Mouse (Mus musculus) megakaryocyte, embryonic 14.5 days (primary cell): ENCODE data around the gene Rilpl1. TPM values are rescaled to one million over a fixed set of nuclear protein-coding genes. Genes with fewer than 3 reads are reported as not detected.

ENCODE experiments used
- H3K27me3 ChIP-seq: replicated peaks from 2 replicates; pipeline ENCODE3; 2012; ENCODE audit warnings: inconsistent platforms
- H3K36me3 ChIP-seq: replicated peaks from 2 replicates; pipeline ENCODE3; 2012; ENCODE audit warnings: low read length, inconsistent platforms, mixed read lengths
- H3K4me1 ChIP-seq: 2 replicates; pipeline ENCODE4 v1.6.1; 2012; ENCODE audit warnings: inconsistent platforms
- H3K4me3 ChIP-seq: replicated peaks from 2 replicates; pipeline ENCODE3; 2012; ENCODE audit warnings: moderate library complexity, mild to moderate bottlenecking, inconsistent platforms
- H3K9me3 ChIP-seq: 2 replicates; pipeline ENCODE4 v1.6.1; 2012; ENCODE audit warnings: inconsistent platforms
- FLI1 ChIP-seq: IDR thresholded peaks from 2 replicates; pipeline ENCODE4 v1.6.1; 2012; ENCODE audit warnings: low read length, inconsistent platforms, mixed read lengths
- GATA1 ChIP-seq: IDR thresholded peaks from 3 replicates; pipeline ENCODE4 v1.6.1; 2012; ENCODE audit warnings: mixed read lengths, low read length, inconsistent platforms, borderline replicate concordance
- polyA plus RNA-seq: library from polyadenylated mRNA; stranded (reverse); fragments of >175 nt; gene quantifications from 2 replicates; pipeline ENCODE4 v1.2.3, GENCODE M21; 2012; ENCODE audit warnings: low replicate concordance; ENCODE audit not compliant: insufficient read depth

Gene Rilpl1
- polyA plus RNA-seq, 1 experiment: 11.4 TPM

- TF ChIP-seq FLI1: no peak
- TF ChIP-seq GATA1: no peak
- peaks cover 59% of the 10 kb centered on the region for H3K4me1 ChIP-seq
- H3K9me3 ChIP-seq: no peaks in the 10 kb centered on the region
- peaks cover 43% of the 10 kb centered on the region for H3K36me3 ChIP-seq
- peak overlapping the region; percentile 95 for H3K4me3 ChIP-seq
- peaks cover 4% of the 10 kb centered on the region for H3K27me3 ChIP-seq
These were observed 10.4 kb upstream of the Rilpl1 start for GRCm38 (mm10) chr5:124541602-124541973.

- TF ChIP-seq GATA1: no peak
- no peak for TF ChIP-seq FLI1
- H3K27me3 ChIP-seq: peaks cover 4% of the 10 kb centered on the region
These were observed 9.9 kb upstream of the Rilpl1 start for GRCm38 (mm10) chr5:124540905-124541601.

GRCm38 (mm10) chr5:124540383-124540786 is 9.2 kb upstream of the Rilpl1 start, which contains the start of gene Tmed2:
Gene Tmed2, plus strand, starts transcription at chr5:124540695.
- H3K4me1 ChIP-seq: peaks cover 53% of the 10 kb centered on the region
- H3K27me3 ChIP-seq: peaks cover 6% of the 10 kb centered on the region
- H3K9me3 ChIP-seq: no peaks in the 10 kb centered on the region
- TF ChIP-seq FLI1 (no peak), GATA1 (no peak)
- H3K36me3 ChIP-seq: peaks cover 32% of the 10 kb centered on the region
- H3K4me3 ChIP-seq: peak within 1 kb of the TSS; percentile 95

More at GRCm38 (mm10) chr5:124540905-124541601, 9.9 kb upstream of the Rilpl1 start:
- H3K4me1 ChIP-seq: peaks cover 55% of the 10 kb centered on the region
- H3K36me3 ChIP-seq: peaks cover 37% of the 10 kb centered on the region
- peak overlapping the region; percentile 95 for H3K4me3 ChIP-seq
- no peaks in the 10 kb centered on the region for H3K9me3 ChIP-seq

GRCm38 (mm10) chr5:124539905-124540304 is 8.7 kb upstream of the Rilpl1 start:
- Histone ChIP-seq H3K36me3 (peaks cover 28% of the 10 kb centered on the region), H3K4me1 (peaks cover 53% of the 10 kb centered on the region), H3K4me3 (peak overlapping the region; percentile 92), H3K27me3 (peaks cover 8% of the 10 kb centered on the region), H3K9me3 (no peaks in the 10 kb centered on the region)
- TF ChIP-seq GATA1: no peak
- TF ChIP-seq FLI1: no peak

- Histone ChIP-seq H3K4me3 (no peak overlapping the region), H3K27me3 (peaks cover 10% of the 10 kb centered on the region), H3K36me3 (peaks cover 20% of the 10 kb centered on the region), H3K4me1 (peaks cover 52% of the 10 kb centered on the region), H3K9me3 (no peaks in the 10 kb centered on the region)
- no peak for TF ChIP-seq GATA1
- no peak for TF ChIP-seq FLI1
These were observed 7.9 kb upstream of the Rilpl1 start for GRCm38 (mm10) chr5:124538813-124539792.

GRCm38 (mm10) chr5:124536776-124537175 is 5.6 kb upstream of the Rilpl1 start:
- TF ChIP-seq GATA1 (no peak), FLI1 (no peak)
- peak overlapping the region; percentile 80 for H3K4me3 ChIP-seq
- H3K36me3 ChIP-seq: no peaks in the 10 kb centered on the region
- peaks cover 43% of the 10 kb centered on the region for H3K4me1 ChIP-seq
- no peaks in the 10 kb centered on the region for H3K9me3 ChIP-seq
- peaks cover 21% of the 10 kb centered on the region for H3K27me3 ChIP-seq

- Histone ChIP-seq H3K27me3 (peaks cover 39% of the 10 kb centered on the region), H3K4me3 (peak overlapping the region; percentile 20), H3K9me3 (no peaks in the 10 kb centered on the region), H3K4me1 (peaks cover 55% of the 10 kb centered on the region), H3K36me3 (no peaks in the 10 kb centered on the region)
- TF ChIP-seq FLI1 (no peak), GATA1 (no peak)
These were observed 3.8 kb upstream of the Rilpl1 start for GRCm38 (mm10) chr5:124535016-124535415.

GRCm38 (mm10) chr5:124532451-124532850 is 1.3 kb upstream of the Rilpl1 start:
- peaks cover 50% of the 10 kb centered on the region for H3K27me3 ChIP-seq
- no peaks in the 10 kb centered on the region for H3K9me3 ChIP-seq
- H3K36me3 ChIP-seq: no peaks in the 10 kb centered on the region
- TF ChIP-seq FLI1: no peak
- TF ChIP-seq GATA1: no peak
- peaks cover 65% of the 10 kb centered on the region for H3K4me1 ChIP-seq
- no peak overlapping the region for H3K4me3 ChIP-seq

GRCm38 (mm10) chr5:124531583-124531930 is 366 bp upstream of the Rilpl1 start:
- Histone ChIP-seq H3K4me1 (peaks cover 57% of the 10 kb centered on the region), H3K9me3 (no peaks in the 10 kb centered on the region), H3K27me3 (peaks cover 50% of the 10 kb centered on the region), H3K4me3 (peak overlapping the region; percentile 97), H3K36me3 (no peaks in the 10 kb centered on the region)
- no peak for TF ChIP-seq GATA1
- no peak for TF ChIP-seq FLI1

GRCm38 (mm10) chr5:124529697-124530096 is 1.5 kb downstream of the Rilpl1 start:
- Histone ChIP-seq H3K9me3 (no peaks in the 10 kb centered on the region), H3K4me3 (peak overlapping the region; percentile 97), H3K36me3 (no peaks in the 10 kb centered on the region), H3K4me1 (peaks cover 61% of the 10 kb centered on the region), H3K27me3 (peaks cover 57% of the 10 kb centered on the region)
- no peak for TF ChIP-seq FLI1
- no peak for TF ChIP-seq GATA1
